In genomic region chr4:152010707-152011134, GRCm38 (mm10) we compare ENCODE assay signal across 8 mouse cellular contexts. TPM values are rescaled to one million over a fixed set of nuclear protein-coding genes. Genes with fewer than 3 reads are reported as not detected.
A peak's percentile ranks its signal among the peaks of the same experiment; 100 is the strongest.
DNase-seq lines count a peak whose midpoint lies in the region; ATAC-seq and TF ChIP-seq lines count a peak whose summit lies in the region.

No protein-coding gene starts in this region.

- WGBS in intestine, embryonic 15.5 days: 16% methylated on average over 13 of the region's 13 CpGs

- intact Hi-C loops in gastrocnemius, adult 2 months (cut with DNase I): loop anchor here (1.0 kb wide), 1 partner anchor 27 kb away; no protein-coding TSS in a partner anchor
- intact Hi-C loops in gastrocnemius, postnatal 36 days (cut with DNase I): no loop called here

- H3K4me2 ChIP-seq in intestine, embryonic 15.5 days (replicated peaks): peak overlapping the region; percentile 96

- no peaks in the 10 kb centered on the region for H3K9me3 ChIP-seq in E14TG2a.4 (ENCODE audit: low read length)
- no peaks in the 10 kb centered on the region for H3K9me3 ChIP-seq in erythroblast, embryonic 14.5 days (ENCODE audit: control insufficient read depth, low read length)
- H3K9me3 ChIP-seq in intestine, embryonic 15.5 days: no peaks in the 10 kb centered on the region

- H3K9ac ChIP-seq in intestine, embryonic 15.5 days: peak overlapping the region; percentile 65

- H3K27ac ChIP-seq in gastrocnemius, adult 2 months: peak overlapping the region; percentile 98
- 0 out of 2 replicates have a peak overlapping the region, but pooled peaks have one; percentile 29 for H3K27ac ChIP-seq in intestine, embryonic 15.5 days

- no peak for ATAC-seq in intestine, embryonic 15.5 days
- ATAC-seq in megakaryocyte progenitor cell, adult 5-6 weeks (replicated peaks; ENCODE audit: poor library complexity): 0 out of 2 replicates have a peak, but pooled peaks have one; percentile 2

- peaks cover 87% of the 10 kb centered on the region for H3K4me1 ChIP-seq in E14TG2a.4 (replicated peaks; ENCODE audit: low read depth, low read length)
- peaks cover 64% of the 10 kb centered on the region for H3K4me1 ChIP-seq in erythroblast, embryonic 14.5 days (ENCODE audit: control insufficient read depth)
- peaks cover 38% of the 10 kb centered on the region for H3K4me1 ChIP-seq in intestine, embryonic 15.5 days (replicated peaks)

- peak; percentile 68 for DNase-seq in gastrocnemius, adult 2 months
- DNase-seq in gastrocnemius, postnatal 36 days: no peak
- DNase-seq in natural killer cell, adult 2 months (ENCODE audit: low spot score in 2 of 2): no peak
- no peak for DNase-seq in thymus, postnatal 10 days (ENCODE audit: low spot score in 2 of 2)

- peak overlapping the region; percentile 90 for H3K4me3 ChIP-seq in gastrocnemius, adult 2 months
- H3K4me3 ChIP-seq in E14TG2a.4 (replicated peaks; ENCODE audit: low read length): peak overlapping the region; percentile 96
- peak overlapping the region; percentile 84 for H3K4me3 ChIP-seq in erythroblast, embryonic 14.5 days (replicated peaks)
- H3K4me3 ChIP-seq in intestine, embryonic 15.5 days (replicated peaks): peak overlapping the region; percentile 79

- peaks cover 20% of the 10 kb centered on the region for H3K27me3 ChIP-seq in E14TG2a.4 (ENCODE audit: insufficient read depth, low read length)
- peaks cover 34% of the 10 kb centered on the region for H3K27me3 ChIP-seq in erythroblast, embryonic 14.5 days (ENCODE audit: control insufficient read depth)
- H3K27me3 ChIP-seq in intestine, embryonic 15.5 days (replicated peaks): no peaks in the 10 kb centered on the region

- TF ChIP-seq CTCF in gastrocnemius, adult 2 months (IDR thresholded peaks at IDR 0.05): no peak
- TF ChIP-seq CTCF in E14TG2a.4 (conservative IDR thresholded peaks at IDR 0.05; ENCODE audit: low read length): no peak

- peaks cover 56% of the 10 kb centered on the region for H3K36me3 ChIP-seq in E14TG2a.4 (ENCODE audit: insufficient read depth, low read length)
- H3K36me3 ChIP-seq in erythroblast, embryonic 14.5 days (ENCODE audit: control insufficient read depth): peaks cover 44% of the 10 kb centered on the region
- peaks cover 6% of the 10 kb centered on the region for H3K36me3 ChIP-seq in intestine, embryonic 15.5 days

RNA-seq across cellular contexts. Expression of gene Klhl21, which starts 2.1 kb away (rescaled TPM):
- total RNA-seq in gastrocnemius, adult 2 months (2021): 100 to 1,000 TPM in 1 of 2 experiments, 10 to 100 TPM in 1; 92.5 to 125 TPM
- total RNA-seq in gastrocnemius, postnatal 36 days (2021): 10 to 100 TPM; 77.1 to 91.5 TPM
- 0.97 and 1.1 TPM in 2 replicates for polyA plus RNA-seq in erythroblast, embryonic 14.5 days (2012)
- polyA plus RNA-seq in intestine, embryonic 15.5 days (2015; fragmentation: Nextera tagmentation; extraction: Ambion mirVana): 10.6 and 10.9 TPM in 2 replicates
- total RNA-seq in megakaryocyte progenitor cell, adult 5-6 weeks (2015): 3.4 and 3.6 TPM in 2 replicates
- 6.6 and 7.9 TPM in 2 replicates for total RNA-seq in megakaryocyte progenitor cell, adult 5-6 weeks (2017)

RNA-seq across cellular contexts. Expression of gene Phf13, which starts 14.7 kb away (rescaled TPM):
- 1 to 10 TPM; 4.5 to 4.6 TPM for total RNA-seq in gastrocnemius, adult 2 months (2021)
- 1 to 10 TPM; 3.6 to 4.0 TPM for total RNA-seq in gastrocnemius, postnatal 36 days (2021)
- 0.99 and 1.0 TPM in 2 replicates for polyA plus RNA-seq in erythroblast, embryonic 14.5 days (2012)
- 20.4 and 21.0 TPM in 2 replicates for polyA plus RNA-seq in intestine, embryonic 15.5 days (2015; fragmentation: Nextera tagmentation; extraction: Ambion mirVana)
- 2.8 and 4.6 TPM in 2 replicates for total RNA-seq in megakaryocyte progenitor cell, adult 5-6 weeks (2015)
- 1.0 and 2.7 TPM in 2 replicates for total RNA-seq in megakaryocyte progenitor cell, adult 5-6 weeks (2017)

RNA-seq across cellular contexts. Expression of gene Zbtb48, which starts 16.8 kb away (rescaled TPM):
- total RNA-seq in gastrocnemius, adult 2 months (2021): 1 to 10 TPM; 2.4 to 3.3 TPM
- 1 to 10 TPM; 2.5 to 2.8 TPM for total RNA-seq in gastrocnemius, postnatal 36 days (2021)
- polyA plus RNA-seq in erythroblast, embryonic 14.5 days (2012): 0.82 and 0.86 TPM in 2 replicates
- 15.6 and 19.0 TPM in 2 replicates for polyA plus RNA-seq in intestine, embryonic 15.5 days (2015; fragmentation: Nextera tagmentation; extraction: Ambion mirVana)
- 7.4 and 10.3 TPM in 2 replicates for total RNA-seq in megakaryocyte progenitor cell, adult 5-6 weeks (2015)
- 4.8 and 6.6 TPM in 2 replicates for total RNA-seq in megakaryocyte progenitor cell, adult 5-6 weeks (2017)

RNA-seq across cellular contexts. Expression of gene Thap3, which starts 21.9 kb away (rescaled TPM):
- total RNA-seq in gastrocnemius, adult 2 months (2021): 10 to 100 TPM; 31.1 to 32.5 TPM
- 10 to 100 TPM; 28.8 to 35.8 TPM for total RNA-seq in gastrocnemius, postnatal 36 days (2021)
- 1.8 and 2.4 TPM in 2 replicates for polyA plus RNA-seq in erythroblast, embryonic 14.5 days (2012)
- 31.2 and 32.0 TPM in 2 replicates for polyA plus RNA-seq in intestine, embryonic 15.5 days (2015; fragmentation: Nextera tagmentation; extraction: Ambion mirVana)
- 7.2 and 8.0 TPM in 2 replicates for total RNA-seq in megakaryocyte progenitor cell, adult 5-6 weeks (2015)
- total RNA-seq in megakaryocyte progenitor cell, adult 5-6 weeks (2017): 6.1 and 6.4 TPM in 2 replicates

RNA-seq across cellular contexts. Expression of gene Tas1r1, which starts 27.6 kb away (rescaled TPM):
- total RNA-seq in gastrocnemius, adult 2 months (2021): under 1 TPM; 0.53 to 0.59 TPM
- total RNA-seq in gastrocnemius, postnatal 36 days (2021): 1 to 10 TPM in 1 of 2 experiments, under 1 TPM in 1; 0.43 to 1.1 TPM
- not detected in 2 replicates for polyA plus RNA-seq in erythroblast, embryonic 14.5 days (2012)
- 0.19 and 0.44 TPM in 2 replicates for polyA plus RNA-seq in intestine, embryonic 15.5 days (2015; fragmentation: Nextera tagmentation; extraction: Ambion mirVana)
- total RNA-seq in megakaryocyte progenitor cell, adult 5-6 weeks (2015): 0.71 and 0.91 TPM in 2 replicates
- total RNA-seq in megakaryocyte progenitor cell, adult 5-6 weeks (2017): 1.2 and 3.2 TPM in 2 replicates

Comparison
In these comparisons a context has a peak if more than half of its experiments do, and no peak if none do; other contexts are left out.
1. RNA of gene Klhl21, which starts 2.1 kb away (total RNA-seq): 92.5 to 125 TPM in gastrocnemius, adult 2 months and 77.1 to 91.5 TPM in gastrocnemius, postnatal 36 days; 3.4 to 7.9 TPM in megakaryocyte progenitor cell, adult 5-6 weeks; every median in the first group is over 4 times any median in the second.
2. Peak in every context shown above with its lines, with median percentiles within 50 percentile points of each other: H3K4me3 ChIP-seq.